Mouse (Mus musculus): ENCODE results near the gene Vps37c. TPM values are rescaled to one million over a fixed set of nuclear protein-coding genes. Genes with fewer than 3 reads are reported as not detected.

Gene Vps37c
- total RNA-seq (2021): 10 to 100 TPM; 25.2 to 27.6 TPM

GRCm38 (mm10) chr19:10688537-10689352 is at the start of gene Vps37c:
Gene Vps37c, plus strand, starts transcription at chr19:10688735.
- peak; percentile 84 to 94 for DNase-seq (ENCODE audit: extremely low spot score in 1 of 2, low spot score in 2 of 2)
- intact Hi-C loops (cut with DNase I): no loop called here

GRCm38 (mm10) chr19:10640080-10640479 is 48.5 kb upstream of the Vps37c start:
- intact Hi-C loops (cut with DNase I): no loop called here
- no peak for DNase-seq (ENCODE audit: extremely low spot score in 1 of 2, low spot score in 2 of 2)

GRCm38 (mm10) chr19:10640589-10641378 is 47.8 kb upstream of the Vps37c start:
- no peak for DNase-seq (ENCODE audit: extremely low spot score in 1 of 2, low spot score in 2 of 2)
- intact Hi-C loops (cut with DNase I): no loop called here

- intact Hi-C loops (cut with DNase I): no loop called here
- no peak for DNase-seq (ENCODE audit: extremely low spot score in 1 of 2, low spot score in 2 of 2)
Observed at GRCm38 (mm10) chr19:10645616-10646015, 42.9 kb upstream of the Vps37c start.

- intact Hi-C loops (cut with DNase I): no loop called here
- DNase-seq (ENCODE audit: extremely low spot score in 1 of 2, low spot score in 2 of 2): no peak
Observed at GRCm38 (mm10) chr19:10648156-10648555, 40.4 kb upstream of the Vps37c start.

GRCm38 (mm10) chr19:10656058-10656457 is 32.5 kb upstream of the Vps37c start:
- intact Hi-C loops (cut with DNase I): no loop called here
- no peak for DNase-seq (ENCODE audit: extremely low spot score in 1 of 2, low spot score in 2 of 2)

- no peak for DNase-seq (ENCODE audit: extremely low spot score in 1 of 2, low spot score in 2 of 2)
- intact Hi-C loops (cut with DNase I): no loop called here
Observed at GRCm38 (mm10) chr19:10657742-10658141, 30.8 kb upstream of the Vps37c start.

GRCm38 (mm10) chr19:10658406-10658805 is 30.1 kb upstream of the Vps37c start:
- intact Hi-C loops (cut with DNase I): no loop called here
- DNase-seq (ENCODE audit: extremely low spot score in 1 of 2, low spot score in 2 of 2): no peak

GRCm38 (mm10) chr19:10661373-10661772 is 27.2 kb upstream of the Vps37c start:
- intact Hi-C loops (cut with DNase I): loop anchor here (5.0 kb wide), 1 partner anchor 301 kb away; no protein-coding TSS in a partner anchor
- no peak for DNase-seq (ENCODE audit: extremely low spot score in 1 of 2, low spot score in 2 of 2)

- intact Hi-C loops (cut with DNase I): loop anchor here (5.0 kb wide), 1 partner anchor 300 kb away; no protein-coding TSS in a partner anchor
- DNase-seq (ENCODE audit: extremely low spot score in 1 of 2, low spot score in 2 of 2): no peak
Observed at GRCm38 (mm10) chr19:10661919-10662318, 26.6 kb upstream of the Vps37c start.

- intact Hi-C loops (cut with DNase I): loop anchor here (5.0 kb wide), 1 partner anchor 300 kb away; no protein-coding TSS in a partner anchor
- no peak for DNase-seq (ENCODE audit: extremely low spot score in 1 of 2, low spot score in 2 of 2)
Observed at GRCm38 (mm10) chr19:10662665-10663064, 25.9 kb upstream of the Vps37c start.

GRCm38 (mm10) chr19:10665093-10665492 is 23.4 kb upstream of the Vps37c start:
- DNase-seq (ENCODE audit: extremely low spot score in 1 of 2, low spot score in 2 of 2): no peak
- intact Hi-C loops (cut with DNase I): no loop called here

GRCm38 (mm10) chr19:10665499-10665898 is 23.0 kb upstream of the Vps37c start:
- peak; percentile 36 to 55 for DNase-seq (ENCODE audit: extremely low spot score in 1 of 2, low spot score in 2 of 2)
- intact Hi-C loops (cut with DNase I): no loop called here

- intact Hi-C loops (cut with DNase I): no loop called here
- DNase-seq (ENCODE audit: extremely low spot score in 1 of 2, low spot score in 2 of 2): no peak
Observed at GRCm38 (mm10) chr19:10671319-10671718, 17.2 kb upstream of the Vps37c start.

- intact Hi-C loops (cut with DNase I): no loop called here
- no peak for DNase-seq (ENCODE audit: extremely low spot score in 1 of 2, low spot score in 2 of 2)
Observed at GRCm38 (mm10) chr19:10671854-10672417, 16.6 kb upstream of the Vps37c start.

GRCm38 (mm10) chr19:10673275-10673674 is 15.3 kb upstream of the Vps37c start:
- DNase-seq (ENCODE audit: extremely low spot score in 1 of 2, low spot score in 2 of 2): no peak
- intact Hi-C loops (cut with DNase I): no loop called here

GRCm38 (mm10) chr19:10676656-10677055 is 11.9 kb upstream of the Vps37c start:
- DNase-seq (ENCODE audit: extremely low spot score in 1 of 2, low spot score in 2 of 2): no peak
- intact Hi-C loops (cut with DNase I): no loop called here

- DNase-seq (ENCODE audit: extremely low spot score in 1 of 2, low spot score in 2 of 2): peak; percentile 72 to 87
- intact Hi-C loops (cut with DNase I): loop anchor here (2.0 kb wide), 1 partner anchor 31 kb away; no protein-coding TSS in a partner anchor
Observed at GRCm38 (mm10) chr19:10677915-10678771, 10.4 kb upstream of the Vps37c start, which contains the start of gene Pga5. Gene Pga5, minus strand, starts transcription at chr19:10678071.

- intact Hi-C loops (cut with DNase I): loop anchor here (2.0 kb wide), 1 partner anchor 30 kb away; no protein-coding TSS in a partner anchor
- DNase-seq (ENCODE audit: extremely low spot score in 1 of 2, low spot score in 2 of 2): no peak
Observed at GRCm38 (mm10) chr19:10678772-10679067, 9.8 kb upstream of the Vps37c start.
